Mouse (Mus musculus) heart, postnatal 0 days (tissue): ENCODE data around the gene Brsk1.

Source experiments
- CTCF ChIP-seq: IDR thresholded peaks from 2 replicates; pipeline ENCODE4 v1.5.1; 2016; ENCODE audit warnings: antibody characterized with exemption, control low read depth, low read depth
- EP300 ChIP-seq: IDR thresholded peaks from 2 replicates; pipeline ENCODE4 v1.6.1; 2016; ENCODE audit warnings: antibody characterized with exemption, low read depth

GRCm38 (mm10) chr7:4739544-4740275 lies 49.3 kb downstream of the Brsk1 start, which contains the start of gene Kmt5c:
- TF ChIP-seq CTCF (peak; percentile 29), EP300 (peak; percentile 46; the same call in 1 of the 2 replicates)
